Mouse (Mus musculus): ENCODE results near the gene Ifnk.
A peak's percentile ranks its signal among the peaks of the same experiment; 100 is the strongest.

The Ifnk gene

GRCm38 (mm10) chr4:35131592-35131991 lies 20.3 kb upstream of the Ifnk start:
- Histone ChIP-seq H3K27me3 (ENCODE audit: insufficient read depth, low read length) (no peaks in the 10 kb centered on the region), H3K9me3 (ENCODE audit: low read length) (no peaks in the 10 kb centered on the region), H3K4me3 (replicated peaks; ENCODE audit: low read length) (no peak overlapping the region), H3K36me3 (ENCODE audit: insufficient read depth, low read length) (no peaks in the 10 kb centered on the region), H3K4me1 (replicated peaks; ENCODE audit: low read depth, low read length) (peaks cover 17% of the 10 kb centered on the region)
- TF ChIP-seq CTCF (conservative IDR thresholded peaks at IDR 0.05; ENCODE audit: low read length) (no peak), NANOG (IDR thresholded peaks at IDR 0.05; ENCODE audit: borderline replicate concordance, low read length) (no peak), POU5F1 (IDR thresholded peaks at IDR 0.05; ENCODE audit: borderline replicate concordance, low read length) (no peak)

- H3K4me1 ChIP-seq (replicated peaks; ENCODE audit: low read depth, low read length): peaks cover 35% of the 10 kb centered on the region
- TF ChIP-seq POU5F1 (IDR thresholded peaks at IDR 0.05; ENCODE audit: borderline replicate concordance, low read length) (no peak), CTCF (conservative IDR thresholded peaks at IDR 0.05; ENCODE audit: low read length) (no peak), NANOG (IDR thresholded peaks at IDR 0.05; ENCODE audit: borderline replicate concordance, low read length) (no peak)
- no peaks in the 10 kb centered on the region for H3K27me3 ChIP-seq (ENCODE audit: insufficient read depth, low read length)
- H3K36me3 ChIP-seq (ENCODE audit: insufficient read depth, low read length): no peaks in the 10 kb centered on the region
- no peaks in the 10 kb centered on the region for H3K9me3 ChIP-seq (ENCODE audit: low read length)
- no peak overlapping the region for H3K4me3 ChIP-seq (replicated peaks; ENCODE audit: low read length)
Measured at GRCm38 (mm10) chr4:35133411-35133810, 18.4 kb upstream of the Ifnk start.

DNA sequence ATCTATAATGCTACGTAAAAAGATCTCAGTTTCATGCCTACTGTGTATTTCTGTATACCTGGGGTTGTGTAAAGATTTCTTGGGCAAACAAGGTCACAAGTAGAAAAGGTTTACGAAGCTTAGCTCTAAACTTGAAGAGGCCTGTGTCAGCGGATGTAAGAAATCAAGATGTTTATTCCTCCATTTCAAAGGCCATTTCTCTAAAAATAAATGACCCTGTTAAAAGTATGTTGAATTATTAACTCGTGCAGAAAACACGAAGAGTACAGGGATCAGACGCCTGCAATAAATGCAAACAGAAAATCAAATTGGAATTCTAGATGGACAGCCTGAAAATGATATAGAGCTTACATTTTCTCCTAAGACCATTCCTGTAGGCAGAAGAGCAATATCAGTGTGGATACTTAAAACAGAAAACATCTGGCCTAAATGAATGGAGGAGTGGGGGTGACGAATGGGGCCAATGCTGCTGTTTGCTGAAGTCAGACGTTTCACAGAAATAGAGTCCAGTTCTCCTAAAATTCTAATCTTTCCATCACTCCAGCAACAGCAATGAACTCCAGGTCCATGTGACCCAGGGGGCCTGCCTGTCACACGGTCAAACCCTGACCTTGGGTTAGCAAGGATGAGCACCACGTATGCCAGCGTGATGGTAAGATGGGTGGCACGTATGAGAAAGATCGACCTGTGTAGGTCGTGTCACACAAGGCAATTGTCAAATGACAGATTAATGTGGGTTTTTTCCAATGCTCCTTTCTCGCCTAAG lies 16.8 kb upstream of the Ifnk start:
- Histone ChIP-seq H3K9me3 (ENCODE audit: low read length) (no peaks in the 10 kb centered on the region), H3K27me3 (ENCODE audit: insufficient read depth, low read length) (no peaks in the 10 kb centered on the region), H3K4me3 (replicated peaks; ENCODE audit: low read length) (no peak overlapping the region), H3K4me1 (replicated peaks; ENCODE audit: low read depth, low read length) (peaks cover 35% of the 10 kb centered on the region), H3K36me3 (ENCODE audit: insufficient read depth, low read length) (no peaks in the 10 kb centered on the region)
- no peak for TF ChIP-seq POU5F1 (IDR thresholded peaks at IDR 0.05; ENCODE audit: borderline replicate concordance, low read length)
- TF ChIP-seq NANOG (IDR thresholded peaks at IDR 0.05; ENCODE audit: borderline replicate concordance, low read length): no peak
- no peak for TF ChIP-seq CTCF (conservative IDR thresholded peaks at IDR 0.05; ENCODE audit: low read length)

DNA sequence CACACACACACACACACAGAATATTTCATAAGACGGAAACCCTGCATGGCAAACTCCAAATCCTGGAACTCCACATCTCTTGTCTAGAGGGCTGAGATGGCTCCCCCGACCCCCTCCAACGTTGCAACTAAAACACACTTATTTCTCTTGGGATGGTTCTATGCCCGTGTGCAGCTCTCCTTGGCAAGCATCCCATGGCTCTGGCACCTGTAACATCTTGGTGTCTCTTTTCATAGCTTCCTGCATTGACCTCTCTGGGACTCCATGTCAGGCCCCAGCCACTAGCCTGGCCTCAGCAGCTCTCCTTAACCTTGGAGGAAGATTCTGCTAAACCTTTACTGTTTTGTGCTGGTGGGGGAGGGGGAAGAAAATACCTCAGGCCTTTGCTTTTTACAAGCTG lies 16.1 kb upstream of the Ifnk start:
- no peaks in the 10 kb centered on the region for H3K9me3 ChIP-seq (ENCODE audit: low read length)
- no peaks in the 10 kb centered on the region for H3K27me3 ChIP-seq (ENCODE audit: insufficient read depth, low read length)
- no peak overlapping the region for H3K4me3 ChIP-seq (replicated peaks; ENCODE audit: low read length)
- H3K36me3 ChIP-seq (ENCODE audit: insufficient read depth, low read length): no peaks in the 10 kb centered on the region
- TF ChIP-seq NANOG (IDR thresholded peaks at IDR 0.05; ENCODE audit: borderline replicate concordance, low read length) (no peak), CTCF (conservative IDR thresholded peaks at IDR 0.05; ENCODE audit: low read length) (no peak), POU5F1 (IDR thresholded peaks at IDR 0.05; ENCODE audit: borderline replicate concordance, low read length) (no peak)
- H3K4me1 ChIP-seq (replicated peaks; ENCODE audit: low read depth, low read length): peaks cover 35% of the 10 kb centered on the region

- H3K9me3 ChIP-seq (ENCODE audit: low read length): no peaks in the 10 kb centered on the region
- H3K4me1 ChIP-seq (replicated peaks; ENCODE audit: low read depth, low read length): peaks cover 35% of the 10 kb centered on the region
- no peaks in the 10 kb centered on the region for H3K36me3 ChIP-seq (ENCODE audit: insufficient read depth, low read length)
- TF ChIP-seq NANOG (IDR thresholded peaks at IDR 0.05; ENCODE audit: borderline replicate concordance, low read length): no peak
- no peak for TF ChIP-seq POU5F1 (IDR thresholded peaks at IDR 0.05; ENCODE audit: borderline replicate concordance, low read length)
- TF ChIP-seq CTCF (conservative IDR thresholded peaks at IDR 0.05; ENCODE audit: low read length): no peak
- no peak overlapping the region for H3K4me3 ChIP-seq (replicated peaks; ENCODE audit: low read length)
- H3K27me3 ChIP-seq (ENCODE audit: insufficient read depth, low read length): no peaks in the 10 kb centered on the region
Measured at GRCm38 (mm10) chr4:35136996-35137395, 14.9 kb upstream of the Ifnk start.

DNA sequence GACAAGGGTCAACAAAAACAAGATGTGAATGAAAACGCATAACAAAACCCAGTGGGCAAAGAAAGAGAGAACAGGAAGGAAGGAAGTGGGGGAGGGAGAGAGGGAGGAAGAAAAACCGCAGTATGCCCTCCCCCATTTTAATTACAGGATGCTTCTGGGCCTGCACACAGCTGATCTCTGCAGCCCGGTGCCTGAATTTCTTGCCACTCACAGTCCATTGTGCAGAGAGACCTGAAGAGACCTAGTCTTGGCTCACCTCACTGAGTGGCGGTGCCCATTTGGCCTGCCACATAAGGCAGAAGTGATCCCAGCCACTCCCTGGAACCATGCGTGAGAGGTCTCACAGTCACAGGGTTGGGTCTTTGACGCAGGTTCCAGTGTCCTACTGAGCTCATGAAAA lies 13.8 kb upstream of the Ifnk start:
- peak overlapping the region; percentile 45 for H3K4me3 ChIP-seq (replicated peaks; ENCODE audit: low read length)

GRCm38 (mm10) chr4:35140317-35140716 lies 11.5 kb upstream of the Ifnk start:
- no peaks in the 10 kb centered on the region for H3K36me3 ChIP-seq (ENCODE audit: insufficient read depth, low read length)
- TF ChIP-seq NANOG (IDR thresholded peaks at IDR 0.05; ENCODE audit: borderline replicate concordance, low read length) (no peak), CTCF (conservative IDR thresholded peaks at IDR 0.05; ENCODE audit: low read length) (no peak), POU5F1 (IDR thresholded peaks at IDR 0.05; ENCODE audit: borderline replicate concordance, low read length) (no peak)
- peaks cover 31% of the 10 kb centered on the region for H3K4me1 ChIP-seq (replicated peaks; ENCODE audit: low read depth, low read length)
- no peaks in the 10 kb centered on the region for H3K9me3 ChIP-seq (ENCODE audit: low read length)
- H3K4me3 ChIP-seq (replicated peaks; ENCODE audit: low read length): no peak overlapping the region
- H3K27me3 ChIP-seq (ENCODE audit: insufficient read depth, low read length): no peaks in the 10 kb centered on the region

More for the DNA sequence above, 13.8 kb upstream of the Ifnk start:
- H3K27me3 ChIP-seq (ENCODE audit: insufficient read depth, low read length): no peaks in the 10 kb centered on the region
- H3K36me3 ChIP-seq (ENCODE audit: insufficient read depth, low read length): no peaks in the 10 kb centered on the region
- no peaks in the 10 kb centered on the region for H3K9me3 ChIP-seq (ENCODE audit: low read length)
- H3K4me1 ChIP-seq (replicated peaks; ENCODE audit: low read depth, low read length): peaks cover 35% of the 10 kb centered on the region
- TF ChIP-seq CTCF (conservative IDR thresholded peaks at IDR 0.05; ENCODE audit: low read length) (no peak), POU5F1 (IDR thresholded peaks at IDR 0.05; ENCODE audit: borderline replicate concordance, low read length) (no peak), NANOG (IDR thresholded peaks at IDR 0.05; ENCODE audit: borderline replicate concordance, low read length) (no peak)

GRCm38 (mm10) chr4:35143472-35144102 lies 8.3 kb upstream of the Ifnk start:
- no peaks in the 10 kb centered on the region for H3K4me1 ChIP-seq (replicated peaks; ENCODE audit: low read depth, low read length)
- TF ChIP-seq CTCF (conservative IDR thresholded peaks at IDR 0.05; ENCODE audit: low read length) (no peak), NANOG (IDR thresholded peaks at IDR 0.05; ENCODE audit: borderline replicate concordance, low read length) (no peak), POU5F1 (IDR thresholded peaks at IDR 0.05; ENCODE audit: borderline replicate concordance, low read length) (no peak)
- H3K36me3 ChIP-seq (ENCODE audit: insufficient read depth, low read length): no peaks in the 10 kb centered on the region
- no peaks in the 10 kb centered on the region for H3K27me3 ChIP-seq (ENCODE audit: insufficient read depth, low read length)
- H3K9me3 ChIP-seq (ENCODE audit: low read length): no peaks in the 10 kb centered on the region
- no peak overlapping the region for H3K4me3 ChIP-seq (replicated peaks; ENCODE audit: low read length)
